Mouse (Mus musculus): Measurements from ENCODE around the gene Btbd6. TPM values are rescaled to one million over a fixed set of nuclear protein-coding genes. Genes with fewer than 3 reads are reported as not detected.
A peak's percentile ranks its signal among the peaks of the same experiment; 100 is the strongest.

Gene Btbd6
- total RNA-seq, 2 experiments from 2014 or later: 12.7 to 13.5 TPM

GRCm38 (mm10) chr12:113000294-113001132, 24.2 kb downstream of the Btbd6 start, which contains the start of gene Brf1:
Brf1 (minus strand) TSS chr12:113000704.
- peak; percentile 93 to 98 for DNase-seq
- intact Hi-C loops (cut with DNase I): loop anchor here (5.0 to 10.0 kb wide), 2 partner anchors 74 to 152 kb away; partner anchors contain the start of gene Tex22

DNA sequence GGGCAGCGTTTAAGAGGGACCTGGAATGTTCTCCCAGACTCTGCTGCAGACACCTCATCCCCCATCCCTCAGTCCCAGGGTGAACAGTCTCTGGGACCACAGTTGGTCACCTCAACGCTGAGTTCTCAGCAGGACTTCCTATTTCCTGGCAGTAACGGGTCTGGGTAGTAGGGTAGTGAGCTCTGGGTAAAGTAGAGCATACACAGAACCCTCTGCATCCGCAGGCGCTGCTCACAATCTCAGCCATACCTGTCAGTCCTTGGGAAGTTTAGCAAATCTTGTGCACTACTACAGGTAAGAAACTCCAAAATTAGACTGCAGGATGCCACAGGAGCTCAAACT, 24.8 kb downstream of the Btbd6 start:
- no peak for DNase-seq
- intact Hi-C loops (cut with DNase I): loop anchor here (5.0 to 10.0 kb wide), 2 partner anchors 74 to 151 kb away; partner anchors contain the start of gene Tex22

DNA sequence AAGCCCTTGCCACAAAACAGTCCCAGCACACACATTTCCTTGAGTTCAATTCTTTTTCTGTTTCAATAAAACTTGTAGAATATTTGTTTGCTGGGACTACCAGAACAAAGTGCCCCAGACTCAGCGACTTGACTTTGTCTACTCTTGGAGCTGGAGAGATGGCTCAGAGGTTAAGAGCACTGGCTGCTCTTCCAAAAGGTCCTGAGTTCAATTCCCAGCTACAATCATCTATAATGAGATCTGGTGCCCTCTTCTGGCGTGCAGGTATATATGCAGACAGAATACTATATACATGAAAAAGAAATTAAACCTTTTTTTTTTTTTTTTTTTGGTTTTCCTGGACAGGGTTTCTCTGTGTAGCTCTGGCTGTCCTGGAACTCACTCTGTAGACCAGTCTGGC, 26.4 kb downstream of the Btbd6 start:
- intact Hi-C loops (cut with DNase I): loop anchor here (5.0 to 10.0 kb wide), 2 partner anchors 72 to 150 kb away; partner anchors contain the start of gene Tex22
- no peak for DNase-seq

GRCm38 (mm10) chr12:113004011-113004410, 27.7 kb downstream of the Btbd6 start:
- intact Hi-C loops (cut with DNase I): loop anchor here (5.0 to 10.0 kb wide), 2 partner anchors 71 to 148 kb away; partner anchors contain the start of gene Tex22
- DNase-seq: no peak

GRCm38 (mm10) chr12:113004993-113005392, 28.7 kb downstream of the Btbd6 start:
- intact Hi-C loops (cut with DNase I): loop anchor here (5.0 to 10.0 kb wide), 3 partner anchors 37 to 147 kb away; partner anchors contain the start of gene Tex22
- peak in 1 of 2 experiments; percentile 56 for DNase-seq

DNA sequence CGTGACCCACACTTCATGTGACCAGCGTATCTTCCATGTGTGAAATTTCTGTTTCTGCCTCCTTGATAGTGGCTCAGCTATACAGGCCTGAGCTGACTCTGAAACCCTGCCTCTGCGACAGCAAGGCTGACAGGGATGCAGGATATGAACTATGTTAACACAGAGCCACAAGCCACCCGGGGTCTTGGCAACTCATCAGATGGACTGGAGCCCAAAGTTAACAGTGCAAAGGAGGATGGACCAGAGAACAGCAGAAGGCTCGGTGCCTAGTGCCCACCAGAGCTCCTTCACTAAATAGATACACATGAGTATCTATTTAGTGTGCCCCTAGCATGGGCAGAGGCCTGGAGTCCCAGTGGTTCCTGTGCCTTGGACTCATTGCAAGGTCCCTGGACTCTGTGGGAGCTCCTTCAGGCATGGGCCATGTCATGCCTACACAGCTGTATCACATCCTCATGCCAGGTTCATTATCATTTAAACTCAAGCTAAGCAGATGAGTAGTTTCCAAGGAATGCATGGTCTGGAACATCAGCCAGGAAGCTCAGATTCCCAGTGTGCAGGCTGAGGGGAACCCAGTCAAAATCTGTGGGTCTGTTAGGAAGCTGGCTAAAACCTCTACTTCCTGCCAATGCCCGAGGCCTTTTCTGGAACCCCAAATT, 35.5 kb downstream of the Btbd6 start:
- no peak for DNase-seq
- intact Hi-C loops (cut with DNase I): no loop called here

DNA sequence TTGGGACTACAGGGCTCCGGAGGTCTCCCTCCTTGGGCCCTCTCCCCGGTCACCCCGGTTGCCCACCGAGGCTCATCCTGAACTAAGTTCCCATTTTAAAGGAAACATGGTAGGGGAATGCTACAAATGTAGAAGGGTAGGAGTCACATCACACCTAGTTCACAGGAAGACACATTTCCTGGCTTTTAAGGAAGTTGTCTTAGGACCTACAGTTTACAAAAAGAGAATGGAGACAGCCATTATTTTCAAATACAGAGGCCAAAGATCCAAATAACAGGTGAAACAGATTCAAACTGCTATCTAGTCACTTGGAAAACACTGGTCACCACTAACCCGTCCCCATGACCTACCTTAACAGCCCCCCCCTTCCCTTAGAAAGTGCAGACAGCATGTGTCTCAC, 36.2 kb downstream of the Btbd6 start:
- DNase-seq: no peak
- intact Hi-C loops (cut with DNase I): no loop called here

GRCm38 (mm10) chr12:113013021-113013491, 36.8 kb downstream of the Btbd6 start:
- intact Hi-C loops (cut with DNase I): no loop called here
- peak in 1 of 2 experiments; percentile 38 for DNase-seq

DNA sequence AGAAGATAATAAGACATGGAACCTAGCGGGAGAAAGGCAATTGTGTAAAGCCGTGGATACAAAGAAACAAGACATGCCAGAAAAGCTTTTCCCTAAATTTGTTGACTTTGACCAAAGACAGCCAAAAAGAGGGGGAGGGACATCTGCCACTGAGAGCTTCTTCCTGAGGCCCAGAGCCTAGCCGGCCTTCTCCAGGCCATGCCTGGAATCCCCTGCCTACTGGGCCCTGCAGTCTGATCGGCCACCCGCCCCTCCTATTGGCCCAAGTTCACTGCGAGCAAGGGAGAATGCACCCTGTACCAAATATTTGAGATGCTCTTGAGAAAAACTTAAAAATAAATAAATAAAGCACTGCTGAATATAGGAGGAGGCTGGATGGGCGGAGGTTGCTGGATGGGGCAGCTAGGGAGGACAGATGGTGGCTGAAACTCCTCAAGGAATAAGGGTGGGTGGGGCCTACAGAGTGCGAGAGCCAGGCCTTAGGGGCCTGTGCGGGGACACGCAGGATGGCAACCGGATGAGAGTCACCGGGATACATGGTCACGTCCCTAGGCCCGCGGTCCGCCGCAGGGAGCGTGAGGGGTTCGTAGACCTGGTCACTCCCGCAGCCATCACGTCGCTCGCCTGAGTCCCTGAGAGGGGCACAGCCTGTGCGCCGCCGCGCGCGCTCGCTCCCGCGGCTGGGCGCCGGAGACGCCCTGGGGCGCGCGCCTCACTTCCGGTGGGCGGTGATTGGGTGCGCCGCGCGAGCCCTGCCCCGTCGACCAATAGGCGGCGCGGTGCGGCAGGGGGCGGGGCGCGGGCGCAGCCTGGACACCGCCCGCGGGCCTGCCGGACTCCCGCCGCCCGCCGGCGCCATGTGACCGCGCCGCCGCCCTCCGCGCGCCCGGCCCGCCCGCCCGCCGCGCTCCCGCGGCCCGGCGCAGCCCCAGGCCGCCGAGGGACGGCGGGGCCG, 37.6 kb downstream of the Btbd6 start, which contains the start of gene Pacs2:
Gene Pacs2 (plus strand): TSS at position 905 of the 955 bp plus-strand sequence.
- intact Hi-C loops (cut with DNase I): no loop called here
- DNase-seq: peak; percentile 90 to 95

DNA sequence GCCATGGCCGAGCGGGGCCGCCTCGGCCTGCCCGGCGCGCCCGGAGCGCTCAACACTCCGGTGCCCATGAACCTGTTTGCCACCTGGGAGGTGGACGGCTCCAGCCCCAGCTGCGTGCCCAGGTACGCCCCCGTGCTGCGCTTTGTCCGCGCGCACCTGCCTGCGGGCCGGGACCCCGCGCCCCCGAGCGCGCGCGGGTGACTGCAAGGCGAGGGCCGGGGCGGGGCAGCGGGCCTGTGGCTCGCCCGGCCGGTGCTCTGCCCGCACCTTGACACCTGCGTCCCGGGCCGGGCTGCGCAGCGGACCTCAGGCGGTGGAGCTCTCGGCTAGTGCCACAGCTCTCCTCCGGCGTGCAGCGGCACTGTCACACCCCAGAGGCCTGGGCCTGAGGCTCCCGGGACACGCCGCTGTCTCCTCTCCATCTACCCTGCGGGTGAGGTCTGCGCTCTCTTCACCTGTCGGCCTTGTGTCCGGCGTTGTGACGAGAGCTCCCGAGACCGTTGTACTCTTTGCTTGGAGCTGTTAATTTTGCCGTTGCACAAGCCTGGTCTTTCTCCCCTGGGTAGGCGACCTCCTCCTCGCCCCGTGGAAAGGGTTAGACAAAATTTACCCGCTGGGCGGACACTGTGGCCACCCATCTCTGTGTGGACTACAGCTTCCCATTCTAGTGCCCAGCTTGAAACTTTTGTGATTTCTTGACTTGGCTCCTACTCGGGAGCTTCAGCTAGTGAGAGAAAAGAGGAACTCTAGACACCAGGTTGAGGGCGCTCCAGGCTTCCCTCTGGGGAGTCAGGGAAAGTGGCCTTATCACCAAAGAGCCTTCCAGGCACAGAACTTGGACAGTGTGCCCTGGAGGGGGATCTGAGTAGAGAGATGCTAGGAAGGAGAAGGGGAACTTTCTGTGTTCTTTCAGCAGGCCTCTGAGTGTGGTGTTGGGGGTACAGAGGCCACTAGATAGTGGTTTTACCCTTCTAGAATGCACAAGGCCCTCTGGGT, 38.6 kb downstream of the Btbd6 start:
- intact Hi-C loops (cut with DNase I): no loop called here
- peak; percentile 17 to 47 for DNase-seq

- intact Hi-C loops (cut with DNase I): no loop called here
- no peak for DNase-seq
Observed at GRCm38 (mm10) chr12:113015956-113016355, 39.7 kb downstream of the Btbd6 start.

- DNase-seq: no peak
- intact Hi-C loops (cut with DNase I): no loop called here
Observed at GRCm38 (mm10) chr12:113016976-113017375, 40.7 kb downstream of the Btbd6 start.

- intact Hi-C loops (cut with DNase I): no loop called here
- DNase-seq: no peak
Observed at GRCm38 (mm10) chr12:113017429-113017984, 41.2 kb downstream of the Btbd6 start.

GRCm38 (mm10) chr12:113018763-113019162, 42.5 kb downstream of the Btbd6 start:
- intact Hi-C loops (cut with DNase I): no loop called here
- DNase-seq: no peak

- DNase-seq: no peak
- intact Hi-C loops (cut with DNase I): no loop called here
Observed at GRCm38 (mm10) chr12:113021488-113021887, 45.2 kb downstream of the Btbd6 start.

GRCm38 (mm10) chr12:113023082-113023481, 46.8 kb downstream of the Btbd6 start:
- DNase-seq: no peak
- intact Hi-C loops (cut with DNase I): no loop called here

GRCm38 (mm10) chr12:113026557-113026956, 50.3 kb downstream of the Btbd6 start:
- intact Hi-C loops (cut with DNase I): no loop called here
- no peak for DNase-seq

- DNase-seq: no peak
- intact Hi-C loops (cut with DNase I): no loop called here
Observed at GRCm38 (mm10) chr12:113027495-113027894, 51.2 kb downstream of the Btbd6 start.
